Mouse (Mus musculus) E14TG2a.4 (cell line): ENCODE results near the gene Gm8127.
"Not testable (repeated sequence)": the region's sequence is repeated elsewhere in the genome, so short reads cannot be mapped to it uniquely, and the experiment has no call there.

Experiments used
- H3K27me3 ChIP-seq: 2 replicates; pipeline ENCODE4 v1.6.1; 2014; ENCODE audit warnings: low read length, control low read depth; ENCODE audit not compliant: insufficient read depth
- H3K36me3 ChIP-seq: 2 replicates; pipeline ENCODE4 v1.6.1; 2014; ENCODE audit warnings: low read length, control low read depth; ENCODE audit not compliant: insufficient read depth
- H3K4me1 ChIP-seq: replicated peaks from 2 replicates; pipeline ENCODE4 v1.6.1; 2014; ENCODE audit warnings: low read depth, low read length, control low read depth
- H3K4me3 ChIP-seq: replicated peaks from 2 replicates; pipeline ENCODE4 v1.5.1; 2014; ENCODE audit warnings: mild to moderate bottlenecking, low read length
- H3K9me3 ChIP-seq: 2 replicates; pipeline ENCODE4 v1.6.1; 2014; ENCODE audit warnings: low read length, control low read depth

Gm8127 gene

GRCm38 (mm10) chr14:43256511-43256910 lies 37.1 kb downstream of the Gm8127 start:
- not testable (repeated sequence) for H3K4me1 ChIP-seq, H3K9me3 ChIP-seq, H3K36me3 ChIP-seq, H3K4me3 ChIP-seq, H3K27me3 ChIP-seq

DNA sequence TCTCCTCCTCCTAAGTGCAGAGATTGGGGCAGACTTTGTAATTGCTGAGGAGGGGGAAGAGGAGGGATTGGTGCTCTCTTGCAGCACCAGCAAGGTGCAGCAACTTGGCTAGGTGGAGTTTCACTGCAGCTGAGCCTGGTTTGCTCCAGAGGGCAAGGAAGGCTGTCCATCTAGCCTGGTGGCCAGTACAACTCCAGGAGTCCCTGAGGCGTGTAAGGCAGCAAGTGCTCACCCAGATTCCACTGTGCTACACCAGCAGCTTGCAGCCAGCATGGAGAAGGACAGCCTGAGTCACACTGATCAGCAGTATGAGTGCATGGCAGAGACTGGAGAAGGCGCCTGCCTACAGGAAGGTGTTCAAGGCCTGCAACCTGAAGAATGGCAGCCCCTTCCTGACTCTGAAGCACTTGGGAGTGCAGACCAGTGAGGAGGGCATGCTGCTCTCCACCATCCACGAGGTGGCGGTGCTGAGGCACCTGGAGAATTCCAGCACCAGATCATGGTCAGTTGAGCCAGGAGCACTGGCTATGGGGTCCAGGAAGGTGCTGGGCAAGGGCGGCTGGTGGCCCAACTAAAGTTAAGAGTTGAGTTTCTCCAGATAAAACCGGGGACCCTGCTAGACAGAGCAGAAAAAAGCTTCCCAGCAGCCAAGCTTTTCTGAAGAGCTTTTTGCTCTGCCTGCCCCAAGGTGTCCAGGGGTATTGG lies 42.9 kb downstream of the Gm8127 start:
- not testable (repeated sequence) for H3K4me3 ChIP-seq, H3K4me1 ChIP-seq, H3K27me3 ChIP-seq, H3K36me3 ChIP-seq, H3K9me3 ChIP-seq

DNA sequence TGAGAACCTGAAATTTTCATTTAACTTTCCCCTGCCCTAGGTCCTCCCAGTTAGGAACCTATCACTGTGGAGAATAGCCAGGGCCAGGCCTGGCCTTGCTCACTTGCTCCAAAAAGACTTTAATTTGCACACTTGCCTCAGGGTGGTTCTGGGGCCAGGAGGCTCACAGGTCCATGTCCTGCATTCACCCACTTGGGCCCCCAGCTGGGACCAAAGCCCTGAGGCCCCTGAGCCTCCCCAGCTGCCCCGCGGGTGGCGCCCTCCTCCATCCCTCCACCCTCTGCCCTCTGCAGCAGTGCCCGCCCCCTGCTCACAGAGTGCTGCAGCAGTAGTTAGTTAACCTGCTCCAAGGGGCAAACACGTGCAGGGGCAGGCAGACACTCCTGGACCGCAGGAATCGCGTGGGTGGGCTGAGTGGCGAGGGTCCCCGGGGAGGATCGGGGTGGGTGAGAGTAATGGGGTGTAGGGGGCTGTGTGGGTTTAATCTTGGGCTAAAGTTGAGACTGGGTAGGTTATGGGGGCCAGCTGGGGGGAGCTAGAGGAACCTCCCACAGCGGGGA lies 43.9 kb downstream of the Gm8127 start:
- H3K9me3 ChIP-seq, H3K27me3 ChIP-seq, H3K4me1 ChIP-seq, H3K36me3 ChIP-seq, H3K4me3 ChIP-seq: not testable (repeated sequence)
